Mouse (Mus musculus) cerebellum, adult 2 months (tissue): ENCODE data around the gene Pax1.

Source experiments
- CTCF ChIP-seq: fragments of 200-500 bp; IDR thresholded peaks from 2 replicates; pipeline ENCODE4 v1.5.1; 2011; ENCODE audit warnings: low read depth, mild to moderate bottlenecking, control low read depth, low read length, moderate library complexity, borderline replicate concordance; ENCODE audit not compliant: insufficient read depth
- POLR2A ChIP-seq: fragments of 200-500 bp; IDR thresholded peaks from 2 replicates; pipeline ENCODE4 v1.6.1; 2011; ENCODE audit warnings: low read length, control low read depth, borderline replicate concordance; ENCODE audit not compliant: insufficient read depth

GRCm38 (mm10) chr2:147365908-147366630, 4.3 kb downstream of the Pax1 start:
- TF ChIP-seq POLR2A (no peak), CTCF (no peak)
